ENCODE assay signal across 29 mouse cellular contexts in genomic region chr12:26501042-26501441, GRCm38 (mm10). TPM values are rescaled to one million over a fixed set of nuclear protein-coding genes. Genes with fewer than 3 reads are reported as not detected.
"Had no signal": no experiment of that assay in that cellular context is flagged by ENCODE, and none has a peak within 500 bp of the region (broad histone marks: within the 10 kb centered on the region; RNA-seq: fewer than 3 reads in every experiment).

No protein-coding gene starts in this region.

- H3K36me3 ChIP-seq: embryonic facial prominence, embryonic 12.5 days; embryonic facial prominence, embryonic 13.5 days; forebrain, embryonic 10.5 days; forebrain, embryonic 12.5 days; forebrain, embryonic 15.5 days had no signal

- H3K27ac ChIP-seq: embryonic facial prominence, embryonic 12.5 days; embryonic facial prominence, embryonic 13.5 days; forebrain, embryonic 10.5 days; forebrain, embryonic 12.5 days; forebrain, embryonic 13.5 days; forebrain, embryonic 15.5 days; gastrocnemius, adult 2 months; heart, adult 2 months had no signal

- DNase-seq: cerebellum, adult 18-20 months; cerebellum, adult 2 months; cerebellum, adult 8-10 months; cerebellum, adult 9-10 months; cerebellum, adult 9-11 months; cerebellum, postnatal 10 days; cerebellum, postnatal 14 days; cerebellum, postnatal 25 days; cerebellum, postnatal 36 days; embryo, embryonic 11 days; forebrain, postnatal 0 days; gastrocnemius, adult 2 months; gastrocnemius, postnatal 10 days; gastrocnemius, postnatal 14 days; gastrocnemius, postnatal 25 days; gastrocnemius, postnatal 36 days; heart, adult 11 months; heart, adult 18-20 months; heart, adult 2 months had no signal

- H3K4me3 ChIP-seq: embryonic facial prominence, embryonic 12.5 days; embryonic facial prominence, embryonic 13.5 days; erythroblast, embryonic 14.5 days; forebrain, embryonic 10.5 days; forebrain, embryonic 12.5 days; forebrain, embryonic 13.5 days; forebrain, embryonic 15.5 days; gastrocnemius, adult 2 months; heart, adult 2 months had no signal

- H3K27me3 ChIP-seq: embryonic facial prominence, embryonic 12.5 days; embryonic facial prominence, embryonic 13.5 days; forebrain, embryonic 12.5 days; forebrain, embryonic 13.5 days; forebrain, embryonic 15.5 days had no signal

- H3K4me1 ChIP-seq: embryonic facial prominence, embryonic 12.5 days; embryonic facial prominence, embryonic 13.5 days; forebrain, embryonic 10.5 days; forebrain, embryonic 12.5 days; forebrain, embryonic 13.5 days; forebrain, embryonic 15.5 days had no signal

- ATAC-seq: forebrain, embryonic 13.5 days; forebrain, embryonic 14.5 days; forebrain, embryonic 15.5 days; forebrain, embryonic 16.5 days; forebrain, postnatal 0 days had no signal

- H3K9ac ChIP-seq: embryonic facial prominence, embryonic 12.5 days; embryonic facial prominence, embryonic 13.5 days; forebrain, embryonic 12.5 days; forebrain, embryonic 13.5 days; forebrain, embryonic 15.5 days; forebrain, postnatal 0 days had no signal

- H3K9me3 ChIP-seq: embryonic facial prominence, embryonic 12.5 days; embryonic facial prominence, embryonic 13.5 days; forebrain, embryonic 10.5 days; forebrain, embryonic 12.5 days; forebrain, embryonic 13.5 days; forebrain, embryonic 15.5 days had no signal

- H3K4me2 ChIP-seq: embryonic facial prominence, embryonic 12.5 days; embryonic facial prominence, embryonic 13.5 days; forebrain, embryonic 12.5 days; forebrain, embryonic 13.5 days; forebrain, embryonic 15.5 days had no signal

RNA-seq across cellular contexts. Expression of gene Rsad2, which starts 44.8 kb away (rescaled TPM):
- total RNA-seq: granulocyte monocyte progenitor cell, adult 5-6 weeks had no signal
